Comparison of ENCODE assay signal across 23 mouse cellular contexts in the genomic region with DNA sequence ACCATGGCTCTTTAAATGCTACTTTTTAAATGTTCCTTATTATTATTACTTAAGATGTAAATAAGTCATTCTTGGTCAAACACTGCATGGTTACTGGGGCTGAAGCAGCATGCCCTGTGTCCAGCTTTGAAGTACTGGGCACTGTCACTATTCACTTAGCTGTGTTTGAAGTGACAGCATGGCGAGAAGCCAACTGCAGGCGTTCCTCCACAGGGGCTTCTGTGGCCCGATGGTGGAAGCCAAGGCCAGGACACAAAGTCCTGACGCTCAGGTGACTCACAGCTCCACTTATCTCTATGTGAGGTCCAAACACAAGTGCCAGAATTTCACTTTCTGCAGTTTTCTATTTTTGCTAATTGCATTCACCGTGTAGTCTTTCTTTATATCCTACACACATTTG.
DNase-seq lines count a peak whose midpoint lies in the region; ATAC-seq and TF ChIP-seq lines count a peak whose summit lies in the region.
"Had no signal": no experiment of that assay in that cellular context is flagged by ENCODE, and none has a peak within 500 bp of the region (broad histone marks: within the 10 kb centered on the region; RNA-seq: fewer than 3 reads in every experiment).

No protein-coding gene starts in this region.

- no peak for TF ChIP-seq CTCF in heart, postnatal 0 days (IDR thresholded peaks at IDR 0.05; ENCODE audit: low read depth)

- no peaks in the 10 kb centered on the region; the same call in none of the 2 replicates for H3K4me1 ChIP-seq in heart, postnatal 0 days (ENCODE audit: control insufficient read depth, insufficient read depth)
- H3K4me1 ChIP-seq: embryonic facial prominence, embryonic 10.5 days; forebrain, embryonic 15.5 days; midbrain, embryonic 12.5 days; neural tube, embryonic 15.5 days had no signal

- peak; percentile 25 to 38 for DNase-seq in cerebellum, postnatal 14 days
- DNase-seq in adrenal gland, adult 2 months: peak; percentile 73
- peak; percentile 70 to 87 for DNase-seq in adrenal gland, postnatal 36 days
- DNase-seq in heart, postnatal 0 days (ENCODE audit: low spot score): peak; percentile 50
- no peak for DNase-seq in urinary bladder, postnatal 4 days (ENCODE audit: low spot score in 2 of 2)
- DNase-seq in kidney, postnatal 25 days: no peak
- no peak for DNase-seq in kidney, postnatal 4 days
- DNase-seq: cerebellum, adult 8-10 months; gastrocnemius, postnatal 10 days; kidney, adult 18-20 months; lung, postnatal 14 days; right cerebral cortex, adult 18-20 months; thymus, adult 18-20 months; thymus, postnatal 4 days had no signal

- no peak overlapping the region for H3K4me2 ChIP-seq in heart, postnatal 0 days (ENCODE audit: low read depth, low read length)
- H3K4me2 ChIP-seq: forebrain, embryonic 15.5 days; hindbrain, embryonic 14.5 days; midbrain, embryonic 12.5 days; neural tube, embryonic 15.5 days had no signal

- no peaks in the 10 kb centered on the region for H3K27me3 ChIP-seq in heart, postnatal 0 days (ENCODE audit: control insufficient read depth, insufficient read depth, low read length)
- H3K27me3 ChIP-seq: forebrain, embryonic 15.5 days; neural tube, embryonic 15.5 days had no signal

- H3K4me3 ChIP-seq in heart, postnatal 0 days (ENCODE audit: low read depth, low read length): no peak overlapping the region
- H3K4me3 ChIP-seq: embryonic facial prominence, embryonic 10.5 days; forebrain, embryonic 15.5 days; midbrain, embryonic 12.5 days; neural tube, embryonic 15.5 days had no signal

- no peak overlapping the region for H3K9ac ChIP-seq in heart, postnatal 0 days (replicated peaks; ENCODE audit: low read depth, low read length)
- H3K9ac ChIP-seq: forebrain, embryonic 15.5 days; hindbrain, embryonic 14.5 days; midbrain, embryonic 12.5 days; neural tube, embryonic 15.5 days had no signal

- 0 out of 2 replicates have a peak, but pooled peaks have one; percentile 49 for TF ChIP-seq EP300 in heart, postnatal 0 days (IDR thresholded peaks at IDR 0.05; ENCODE audit: low read depth)

- no peaks in the 10 kb centered on the region for H3K36me3 ChIP-seq in heart, postnatal 0 days (replicated peaks; ENCODE audit: control insufficient read depth, insufficient read depth, low read length)
- H3K36me3 ChIP-seq: embryonic facial prominence, embryonic 10.5 days; forebrain, embryonic 15.5 days; midbrain, embryonic 12.5 days; neural tube, embryonic 15.5 days had no signal

- 26% methylated on average over 5 of the region's 5 CpGs for WGBS in heart, postnatal 0 days

- ATAC-seq in cerebellum, adult (ENCODE audit: insufficient number of reproducible peaks, low FRiP score, low TSS enrichment): no peak
- peak; percentile 75 for ATAC-seq in heart, postnatal 0 days (ENCODE audit: insufficient read depth, low read depth)
- ATAC-seq: forebrain, embryonic 15.5 days; inflammation-experienced regulatory T-cells, adult 6 months; Patski had no signal

- H3K27ac ChIP-seq in heart, postnatal 0 days (ENCODE audit: low read depth): no peak overlapping the region
- H3K27ac ChIP-seq: embryonic facial prominence, embryonic 10.5 days; forebrain, embryonic 15.5 days; hindbrain, embryonic 14.5 days; kidney, postnatal 0 days; midbrain, embryonic 12.5 days; neural tube, embryonic 15.5 days had no signal

- no peaks in the 10 kb centered on the region for H3K9me3 ChIP-seq in heart, postnatal 0 days (replicated peaks; ENCODE audit: control insufficient read depth, low read length)
- H3K9me3 ChIP-seq: embryonic facial prominence, embryonic 10.5 days; forebrain, embryonic 15.5 days; midbrain, embryonic 12.5 days; neural tube, embryonic 15.5 days had no signal

Comparison
In these comparisons a context has a peak if more than half of its experiments do, and no peak if none do; other contexts are left out.
1. DNase-seq: peak in cerebellum, postnatal 14 days (2 of 2), adrenal gland, adult 2 months (single experiment), adrenal gland, postnatal 36 days (2 of 2) and heart, postnatal 0 days (single experiment); none in urinary bladder, postnatal 4 days (0 of 2), kidney, postnatal 25 days (0 of 2) and kidney, postnatal 4 days (0 of 2).